In genomic region chr8:79295276-79296105, GRCm38 (mm10) we compare ENCODE assay signal across 8 mouse cellular contexts. TPM values are rescaled to one million over a fixed set of nuclear protein-coding genes. Genes with fewer than 3 reads are reported as not detected.
DNase-seq lines count a peak whose midpoint lies in the region; ATAC-seq and TF ChIP-seq lines count a peak whose summit lies in the region.

No protein-coding gene starts in this region.

- DNase-seq in heart, adult 11 months: no peak
- no peak for DNase-seq in urinary bladder, adult 18-20 months (ENCODE audit: low spot score in 2 of 2)
- DNase-seq in cerebellum, adult 9-10 months: no peak
- DNase-seq in T-cell, adult 2 months (ENCODE audit: low spot score): no peak

- no peak for TF ChIP-seq EP300 in ES-Bruce4 (IDR thresholded peaks at IDR 0.05; ENCODE audit: insufficient read depth, low read depth, low read length)

- no peaks in the 10 kb centered on the region for H3K27me3 ChIP-seq in heart, embryonic 13.5 days (replicated peaks)
- H3K27me3 ChIP-seq in ES-Bruce4 (ENCODE audit: control insufficient read depth, insufficient read depth, low read length, poor library complexity, severe bottlenecking): no peaks in the 10 kb centered on the region
- no peaks in the 10 kb centered on the region for H3K27me3 ChIP-seq in erythroblast, embryonic 14.5 days (ENCODE audit: control insufficient read depth)
- H3K27me3 ChIP-seq in liver, embryonic 12.5 days (replicated peaks): no peaks in the 10 kb centered on the region

- no peaks in the 10 kb centered on the region for H3K36me3 ChIP-seq in heart, embryonic 13.5 days
- H3K36me3 ChIP-seq in ES-Bruce4 (ENCODE audit: control insufficient read depth, insufficient read depth, low read length, poor library complexity, severe bottlenecking): no peaks in the 10 kb centered on the region
- no peaks in the 10 kb centered on the region for H3K36me3 ChIP-seq in erythroblast, embryonic 14.5 days (ENCODE audit: control insufficient read depth)
- no peaks in the 10 kb centered on the region for H3K36me3 ChIP-seq in liver, embryonic 12.5 days

- peak overlapping the region; percentile 88 for H3K9ac ChIP-seq in heart, embryonic 13.5 days
- peak overlapping the region; percentile 89 for H3K9ac ChIP-seq in ES-Bruce4 (ENCODE audit: low read depth, poor library complexity, severe bottlenecking)
- peak overlapping the region; percentile 90 for H3K9ac ChIP-seq in liver, embryonic 12.5 days

- TF ChIP-seq CTCF in ES-Bruce4 (IDR thresholded peaks at IDR 0.05; ENCODE audit: low read depth, low read length): no peak

- H3K9me3 ChIP-seq in heart, embryonic 13.5 days: no peaks in the 10 kb centered on the region
- H3K9me3 ChIP-seq in ES-Bruce4 (replicated peaks; ENCODE audit: control insufficient read depth, insufficient read depth, low read length, poor library complexity, severe bottlenecking): no peaks in the 10 kb centered on the region
- H3K9me3 ChIP-seq in erythroblast, embryonic 14.5 days (ENCODE audit: control insufficient read depth, low read length): no peaks in the 10 kb centered on the region
- H3K9me3 ChIP-seq in liver, embryonic 12.5 days (replicated peaks): no peaks in the 10 kb centered on the region

- H3K4me3 ChIP-seq in heart, embryonic 13.5 days: peak overlapping the region; percentile 73
- H3K4me3 ChIP-seq in ES-Bruce4 (ENCODE audit: low read depth, low read length): peak overlapping the region; percentile 93
- H3K4me3 ChIP-seq in erythroblast, embryonic 14.5 days (replicated peaks): peak overlapping the region; percentile 92
- H3K4me3 ChIP-seq in liver, embryonic 12.5 days: peak overlapping the region; percentile 78

- H3K4me2 ChIP-seq in heart, embryonic 13.5 days: peak overlapping the region; percentile 89
- H3K4me2 ChIP-seq in liver, embryonic 12.5 days: peak overlapping the region; percentile 89

- no peak for ATAC-seq in heart, embryonic 13.5 days (ENCODE audit: extremely low read depth, insufficient number of reproducible peaks, low FRiP score, low TSS enrichment)
- no peak for ATAC-seq in liver, embryonic 12.5 days

- no peak for TF ChIP-seq POLR2A in ES-Bruce4 (IDR thresholded peaks at IDR 0.05; ENCODE audit: insufficient read depth, low read length)

- H3K4me1 ChIP-seq in heart, embryonic 13.5 days: peaks cover 29% of the 10 kb centered on the region
- H3K4me1 ChIP-seq in ES-Bruce4 (ENCODE audit: control insufficient read depth, insufficient read depth, low read length): no peaks in the 10 kb centered on the region
- peaks cover 26% of the 10 kb centered on the region for H3K4me1 ChIP-seq in erythroblast, embryonic 14.5 days (ENCODE audit: control insufficient read depth)
- peaks cover 28% of the 10 kb centered on the region for H3K4me1 ChIP-seq in liver, embryonic 12.5 days

- 18% methylated on average over 18 of the region's 18 CpGs for WGBS in heart, embryonic 13.5 days
- 14% methylated on average over 18 of the region's 18 CpGs for WGBS in liver, embryonic 12.5 days (ENCODE audit: insufficient replicate concordance)

- H3K27ac ChIP-seq in heart, embryonic 13.5 days (replicated peaks): peak overlapping the region; percentile 98
- peak overlapping the region; percentile 75 for H3K27ac ChIP-seq in ES-Bruce4 (ENCODE audit: insufficient read depth, low read length)
- H3K27ac ChIP-seq in liver, embryonic 12.5 days: peak overlapping the region; percentile 84

RNA-seq across cellular contexts. Expression of gene Mmaa, which starts 0.8 kb away (rescaled TPM):
- polyA plus RNA-seq in heart, embryonic 13.5 days (2015; fragmentation: Nextera tagmentation; extraction: Ambion mirVana): 13.1 and 14.2 TPM in 2 replicates
- polyA plus RNA-seq in ES-Bruce4 (2011; ENCODE audit: insufficient read depth, insufficient read length, low read depth, missing spikeins): 6.1 TPM in 2 replicates
- 0.01 and 0.04 TPM in 2 replicates for polyA plus RNA-seq in erythroblast, embryonic 14.5 days (2012)
- 5.4 and 5.9 TPM in 2 replicates for polyA plus RNA-seq in liver, embryonic 12.5 days (2016; fragmentation: Nextera tagmentation; extraction: Ambion mirVana)

RNA-seq across cellular contexts. Expression of gene 1700011L22Rik, which starts 47.1 kb away (rescaled TPM):
- not detected in 2 replicates for polyA plus RNA-seq in heart, embryonic 13.5 days (2015; fragmentation: Nextera tagmentation; extraction: Ambion mirVana)
- polyA plus RNA-seq in ES-Bruce4 (2011; ENCODE audit: insufficient read depth, insufficient read length, low read depth, missing spikeins): not detected in 2 replicates
- not detected in 2 replicates for polyA plus RNA-seq in erythroblast, embryonic 14.5 days (2012)
- polyA plus RNA-seq in liver, embryonic 12.5 days (2016; fragmentation: Nextera tagmentation; extraction: Ambion mirVana): not detected in 2 replicates
